Mouse (Mus musculus) sigmoid colon, adult 10 weeks (tissue): ENCODE data around the gene Tmco3. TPM values are rescaled to one million over a fixed set of nuclear protein-coding genes. Genes with fewer than 3 reads are reported as not detected.

Experiments used
- polyA plus RNA-seq: library from polyadenylated mRNA; stranded (reverse); fragments of 350-450 nt; fragmentation: Illumina TruSeq; extraction: RNeasy Lipid Tissue Mini Kit (QIAGEN cat#74804); gene quantifications from one replicate; pipeline ENCODE4 v1.2.3, GENCODE M21; 2014; ENCODE audit warnings: low read depth, low replicate concordance

The Tmco3 gene
- 65.2 TPM for polyA plus RNA-seq

DNA sequence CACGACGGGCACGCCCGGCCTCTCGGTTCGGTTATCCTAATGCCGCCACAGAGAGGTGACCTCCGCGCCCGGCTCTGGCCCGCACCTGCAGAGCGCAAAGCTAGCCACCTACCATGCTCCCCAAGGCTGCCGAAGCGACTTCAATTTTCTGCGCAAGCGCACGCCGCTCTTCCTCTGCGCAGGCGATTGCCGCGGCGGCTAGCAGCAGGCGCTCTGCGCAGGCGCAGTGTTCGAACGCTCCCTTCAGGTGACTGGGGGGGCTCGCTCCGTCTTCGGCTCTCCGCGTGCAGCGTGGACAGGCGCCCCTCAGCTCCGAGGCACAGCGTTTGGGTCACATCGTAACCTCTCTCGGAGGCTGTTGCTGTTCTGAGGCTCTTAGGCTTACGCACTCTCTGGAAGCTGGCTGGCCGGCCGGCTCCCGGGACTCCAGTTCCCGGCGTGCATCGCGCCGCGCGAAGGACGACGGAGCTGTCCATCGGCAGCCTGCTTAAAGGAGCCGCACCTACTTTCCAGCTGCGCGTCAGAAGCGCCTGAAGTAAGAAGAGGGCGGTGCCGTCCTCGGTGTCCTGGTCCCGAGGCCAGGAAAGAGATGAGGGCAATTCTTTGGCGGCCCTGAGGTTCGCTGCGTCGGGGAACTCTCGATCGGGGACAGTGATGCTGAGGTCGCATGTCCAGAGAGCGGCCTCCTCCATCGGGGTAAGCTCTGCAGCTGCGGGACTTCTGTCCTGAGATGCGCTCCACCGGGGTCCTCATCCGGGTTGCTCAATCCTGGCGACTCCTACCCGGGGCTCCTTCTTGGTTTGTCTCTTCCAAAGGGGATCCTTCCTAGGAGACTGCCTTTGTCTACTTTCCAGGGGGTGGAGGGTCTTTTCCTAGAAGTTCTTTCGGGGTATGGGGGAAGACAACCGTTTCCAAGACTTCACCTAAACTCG, at the start of gene Tmco3, which contains the start of gene Dcun1d2:
TSS of gene Tmco3 (plus strand) at position 499 of the 932 bp plus-strand sequence.
TSS of gene Dcun1d2 (minus strand) at position 440 of the 932 bp plus-strand sequence.

DNA sequence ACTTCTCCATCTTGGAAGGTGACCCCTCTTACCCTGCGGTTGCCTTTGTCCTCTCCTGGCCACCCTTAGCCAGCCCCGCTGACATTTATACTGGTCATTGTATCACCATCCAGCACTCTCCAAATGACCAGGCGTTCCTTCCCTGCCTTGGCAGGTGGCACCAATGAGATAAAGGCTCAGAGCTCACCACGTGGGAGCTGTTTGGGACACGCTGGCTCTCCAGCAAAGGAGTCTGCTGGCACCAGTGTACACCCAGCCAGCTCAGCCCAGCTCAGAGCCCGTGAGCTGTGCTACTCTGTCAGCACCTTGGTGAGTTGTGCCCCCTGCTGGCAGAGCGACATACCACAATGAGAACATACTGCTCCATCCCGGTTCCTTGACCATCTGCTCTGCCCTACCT, 34.0 kb upstream of the Tmco3 start, which contains the start of gene Adprhl1:
TSS of gene Adprhl1 (minus strand) at position 144 of the 400 bp plus-strand sequence.

DNA sequence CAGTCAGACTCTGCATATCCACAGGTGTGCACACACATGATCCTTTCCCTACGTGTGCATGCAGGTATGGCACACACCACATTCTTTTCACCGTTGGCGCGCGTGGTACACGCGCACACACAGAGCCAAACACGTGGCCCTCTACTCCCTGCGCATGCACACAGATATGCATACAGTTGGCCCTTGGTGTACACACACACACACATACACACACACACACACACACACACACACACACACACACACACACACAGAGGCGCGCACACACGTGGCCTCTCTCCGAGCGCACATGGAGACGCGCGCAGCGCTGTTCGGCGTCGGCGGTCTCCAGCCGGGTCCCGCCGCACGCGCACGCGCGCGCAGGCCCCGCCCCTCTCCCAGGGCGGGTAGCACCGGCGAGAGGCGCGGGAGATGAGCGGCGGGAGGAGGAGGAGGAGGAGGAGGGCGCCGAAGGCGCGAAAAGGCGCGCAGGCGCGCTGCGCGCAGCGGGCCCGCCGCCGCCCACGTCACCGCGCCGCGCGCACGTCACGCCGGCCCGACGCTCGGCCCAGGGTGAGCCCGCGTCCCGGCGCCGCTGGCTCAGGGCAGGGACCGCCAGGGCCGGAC, 50.4 kb downstream of the Tmco3 start, which contains the start of gene Tfdp1:
TSS of gene Tfdp1 (plus strand) at position 497 of the 606 bp plus-strand sequence.

Other genes with a start within 250 kb of the Tmco3 start
- gene Proz, start 227.3 kb upstream of the Tmco3 start, polyA plus RNA-seq, result 0.79 TPM
- gene Pcid2, start 182.7 kb upstream of the Tmco3 start, polyA plus RNA-seq, result 7.7 TPM
- gene Cul4a, start 182.6 kb upstream of the Tmco3 start, polyA plus RNA-seq, result 84.7 TPM
- 438 TPM for gene Lamp1, start 129.0 kb upstream of the Tmco3 start, polyA plus RNA-seq
- gene Grtp1, start 87.6 kb upstream of the Tmco3 start, polyA plus RNA-seq, result 69.4 TPM
- not detected for gene Adprhl1, start 34.0 kb upstream of the Tmco3 start, polyA plus RNA-seq
- 13.1 TPM for gene Dcun1d2, start 59 bp upstream of the Tmco3 start, polyA plus RNA-seq
- gene Tfdp1, start 50.6 kb downstream of the Tmco3 start, polyA plus RNA-seq, result 42.5 TPM
- gene Atp4b, start 108.6 kb downstream of the Tmco3 start, polyA plus RNA-seq, result not detected
- gene Grk1, start 116.9 kb downstream of the Tmco3 start, polyA plus RNA-seq, result not detected
- not detected for gene Tmem255b, start 147.0 kb downstream of the Tmco3 start, polyA plus RNA-seq
- gene Gas6, start 206.3 kb downstream of the Tmco3 start, polyA plus RNA-seq, result 19.8 TPM